Mouse (Mus musculus) adrenal gland, adult 8-10 months (tissue): ENCODE results near the gene Wdr4. TPM values are rescaled to one million over a fixed set of nuclear protein-coding genes. Genes with fewer than 3 reads are reported as not detected.

ENCODE experiments used
- DNase-seq: peaks from one replicate; pipeline ENCODE4 v3.0.0; 2022
- total RNA-seq, 4 experiments: library from RNA; stranded (reverse); gene quantifications; 2 replicates each; pipeline ENCODE4 v1.2.4; 2022

Gene Wdr4
- total RNA-seq, 4 experiments from 2014 or later, result 21.5 to 30.9 (median 26.1) TPM

- no peak for DNase-seq
Observed at GRCm38 (mm10) chr17:31494989-31495388, 24.8 kb downstream of the Wdr4 start.

GRCm38 (mm10) chr17:31492416-31492815 is 27.4 kb downstream of the Wdr4 start:
- DNase-seq, result peak; percentile 52

GRCm38 (mm10) chr17:31491355-31491754 is 28.4 kb downstream of the Wdr4 start:
- DNase-seq, result no peak

- DNase-seq, result no peak
Observed at GRCm38 (mm10) chr17:31487433-31488060, 32.2 kb downstream of the Wdr4 start.

- no peak for DNase-seq
Observed at GRCm38 (mm10) chr17:31486616-31487198, 33.1 kb downstream of the Wdr4 start.

GRCm38 (mm10) chr17:31479108-31479844 is 40.5 kb downstream of the Wdr4 start:
- DNase-seq, result no peak

- DNase-seq, result no peak
Observed at GRCm38 (mm10) chr17:31478606-31479005, 41.2 kb downstream of the Wdr4 start.

GRCm38 (mm10) chr17:31474388-31474787 is 45.4 kb downstream of the Wdr4 start:
- DNase-seq, result no peak

- no peak for DNase-seq
Observed at GRCm38 (mm10) chr17:31470766-31471418, 48.9 kb downstream of the Wdr4 start.

- DNase-seq, result no peak
Observed at GRCm38 (mm10) chr17:31468496-31468895, 51.3 kb downstream of the Wdr4 start.

- DNase-seq, result no peak
Observed at GRCm38 (mm10) chr17:31466854-31467253, 52.9 kb downstream of the Wdr4 start.

- DNase-seq, result no peak
Observed at GRCm38 (mm10) chr17:31462506-31462905, 57.3 kb downstream of the Wdr4 start.

GRCm38 (mm10) chr17:31460416-31460815 is 59.4 kb downstream of the Wdr4 start:
- DNase-seq, result no peak

GRCm38 (mm10) chr17:31456723-31457567 is 62.8 kb downstream of the Wdr4 start:
- DNase-seq, result peak; percentile 62

GRCm38 (mm10) chr17:31454056-31454455 is 65.7 kb downstream of the Wdr4 start:
- no peak for DNase-seq

GRCm38 (mm10) chr17:31453476-31453875 is 66.3 kb downstream of the Wdr4 start:
- DNase-seq, result no peak

GRCm38 (mm10) chr17:31452816-31453215 is 67.0 kb downstream of the Wdr4 start:
- no peak for DNase-seq

GRCm38 (mm10) chr17:31451179-31451708 is 68.5 kb downstream of the Wdr4 start:
- DNase-seq, result peak; percentile 58

- no peak for DNase-seq
Observed at GRCm38 (mm10) chr17:31450206-31450605, 69.6 kb downstream of the Wdr4 start.

GRCm38 (mm10) chr17:31448519-31448918 is 71.3 kb downstream of the Wdr4 start:
- no peak for DNase-seq

GRCm38 (mm10) chr17:31447766-31448165 is 72.0 kb downstream of the Wdr4 start:
- no peak for DNase-seq
